Mouse (Mus musculus) thymus, postnatal 10 days (tissue): ENCODE results near the gene Zer1.

ENCODE experiments used
- DNase-seq, 2 experiments: peaks; one replicate each; pipeline ENCODE4 v3.0.0; 2021; ENCODE audit warnings: low spot score in 2 of 2

The Zer1 gene

DNA sequence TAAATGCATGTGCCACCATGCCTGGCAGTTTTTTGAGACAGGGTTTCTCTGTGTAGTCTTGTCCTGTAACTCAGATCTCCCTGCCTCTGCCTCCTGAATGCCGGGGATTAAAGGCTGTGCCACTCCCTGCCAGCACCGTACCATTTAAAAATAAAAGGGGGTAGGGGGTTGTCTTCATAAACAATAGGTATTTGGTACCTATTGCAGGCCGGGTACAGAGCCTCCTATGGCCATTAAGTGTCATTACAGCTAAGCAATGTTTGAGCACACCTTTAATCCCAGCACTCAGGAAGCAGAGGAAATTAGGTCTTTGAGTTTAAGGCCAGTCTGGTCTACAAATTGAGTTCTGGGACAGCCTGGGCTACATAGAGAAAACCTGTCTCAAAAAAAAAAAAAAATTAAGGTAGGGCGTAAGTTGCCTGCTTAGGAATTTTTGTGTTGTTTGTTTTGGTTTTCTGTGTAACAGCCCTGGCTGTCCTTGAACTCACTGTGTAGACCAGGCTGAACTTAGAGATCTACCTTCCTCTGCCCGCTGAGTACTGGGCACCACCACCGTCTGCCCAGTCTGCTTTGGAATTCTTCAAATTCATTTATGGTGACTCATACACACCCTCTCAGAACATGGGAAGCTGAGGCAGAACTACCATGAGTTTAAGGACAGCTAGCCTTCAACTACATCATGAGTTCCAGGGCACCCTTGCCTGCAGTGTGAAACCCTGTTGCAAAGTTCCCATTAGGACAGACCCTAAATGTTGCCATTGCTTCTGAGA, 72.2 kb downstream of the Zer1 start:
- DNase-seq: no peak

- DNase-seq: no peak
Observed at GRCm38 (mm10) chr2:30049831-30050230, 74.6 kb downstream of the Zer1 start.

DNA sequence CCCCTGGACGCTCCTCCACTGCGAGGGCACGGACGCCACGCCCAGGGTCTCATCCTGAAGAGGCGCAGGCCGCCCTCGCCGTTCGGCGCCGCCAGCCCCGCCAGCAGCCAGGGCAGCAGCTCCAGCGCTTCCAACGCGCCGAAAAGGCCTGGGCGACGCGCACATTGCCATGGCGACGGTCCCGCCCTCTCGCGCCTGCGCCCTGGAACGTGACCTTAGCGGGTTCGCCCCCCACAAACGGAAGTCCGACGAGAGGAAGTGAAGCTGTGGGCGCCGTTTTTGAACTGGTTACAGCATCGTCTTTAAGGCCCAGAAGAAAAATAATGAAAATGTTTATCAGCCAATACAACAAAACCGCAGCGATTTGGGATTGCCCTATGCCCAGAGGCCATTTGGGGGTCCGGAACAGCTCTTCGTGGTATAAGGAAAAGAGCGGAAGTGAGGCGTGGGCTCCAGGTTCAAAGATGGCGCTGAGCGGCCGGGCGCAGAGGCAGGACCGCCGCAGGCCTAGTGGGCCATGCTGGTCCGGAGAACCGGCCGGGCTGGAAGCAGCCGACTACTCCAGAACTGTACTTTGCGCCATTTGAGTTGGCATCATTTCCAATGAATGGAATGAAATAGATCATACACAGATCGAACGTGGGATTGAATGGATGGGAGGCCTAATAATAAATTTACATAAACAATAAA, 75.5 kb downstream of the Zer1 start, which contains the start of gene Wdr34:
Gene Wdr34, minus strand, starts transcription at position 183 of the 690 bp plus-strand sequence.
- peak; percentile 97 to 99 for DNase-seq

GRCm38 (mm10) chr2:30048101-30048501, 76.3 kb downstream of the Zer1 start:
- no peak for DNase-seq
